Mouse (Mus musculus): ENCODE data around the gene Kcnc2.

DNA sequence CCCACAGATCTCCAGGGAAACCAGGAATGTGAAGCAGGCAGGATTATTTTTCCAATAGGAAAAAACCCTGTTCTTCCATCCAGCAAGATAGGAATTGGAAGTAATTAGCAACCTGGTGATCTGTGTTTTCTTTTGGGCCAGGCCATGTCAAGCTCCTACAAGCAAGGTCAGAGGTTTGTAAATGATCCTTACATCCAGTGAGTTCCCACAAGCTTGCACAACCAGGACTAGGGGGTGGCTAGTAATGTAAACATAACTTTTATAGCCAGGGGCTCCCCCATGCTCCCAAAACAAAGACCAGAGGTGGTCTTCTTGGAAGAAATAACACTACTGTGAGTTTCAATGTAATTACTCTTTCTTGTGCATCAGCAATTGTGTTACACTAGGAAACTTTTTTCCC, 214.9 kb downstream of the Kcnc2 start:
- TF ChIP-seq POLR2A (IDR thresholded peaks at IDR 0.05; ENCODE audit: borderline replicate concordance, low read depth, low read length) (no peak), CTCF (IDR thresholded peaks at IDR 0.05; ENCODE audit: low read depth, low read length) (no peak)

Measured in bone marrow macrophage, adult 2 months (primary cell).